Mouse (Mus musculus) heart, postnatal 0 days (tissue): Measurements from ENCODE around the gene Sik3. TPM values are rescaled to one million over a fixed set of nuclear protein-coding genes. Genes with fewer than 3 reads are reported as not detected.
A peak's percentile ranks its signal among the peaks of the same experiment; 100 is the strongest.

ENCODE experiments used
- ATAC-seq: fragments of 200-750 bp; cut with Nextera tagmentation; 2 replicates; pipeline ENCODE4 v1.8.0; 2017; ENCODE audit warnings: low read depth, moderate number of reproducible peaks, moderate library complexity; ENCODE audit not compliant: insufficient read depth
- DNase-seq: peaks from one replicate; pipeline ENCODE4 v3.0.0-alpha.2; 2016; ENCODE audit warnings: low spot score
- H3K27ac ChIP-seq: fragments of 300-500 bp; sonication (generic); 2 replicates; pipeline ENCODE4 v1.5.1; 2014; ENCODE audit warnings: low read depth, mild to moderate bottlenecking
- H3K27me3 ChIP-seq: fragments of 300-500 bp; sonication (generic); 2 replicates; pipeline ENCODE4 v1.6.1; 2014; ENCODE audit warnings: low read length, mixed read lengths; ENCODE audit not compliant: control insufficient read depth, insufficient read depth
- H3K36me3 ChIP-seq: fragments of 300-500 bp; sonication (generic); replicated peaks from 2 replicates; pipeline ENCODE4 v1.6.1; 2014; ENCODE audit warnings: low read length, mixed read lengths; ENCODE audit not compliant: control insufficient read depth, insufficient read depth
- H3K4me1 ChIP-seq: fragments of 300-500 bp; sonication (generic); 2 replicates; pipeline ENCODE4 v1.6.1; 2014; ENCODE audit warnings: antibody characterized with exemption; ENCODE audit not compliant: control insufficient read depth, insufficient read depth
- H3K4me2 ChIP-seq: fragments of 300-500 bp; sonication (generic); 2 replicates; pipeline ENCODE4 v1.6.1; 2014; ENCODE audit warnings: low read depth, mild to moderate bottlenecking, low read length, moderate library complexity
- H3K4me3 ChIP-seq: fragments of 300-500 bp; sonication (generic); 2 replicates; pipeline ENCODE4 v1.5.1; 2014; ENCODE audit warnings: low read depth, low read length
- H3K9ac ChIP-seq: fragments of 300-500 bp; sonication (generic); replicated peaks from 2 replicates; pipeline ENCODE4 v1.6.1; 2014; ENCODE audit warnings: low read depth, low read length, mixed read lengths
- H3K9me3 ChIP-seq: fragments of 300-500 bp; sonication (generic); replicated peaks from 2 replicates; pipeline ENCODE4 v1.6.1; 2016; ENCODE audit warnings: low read length; ENCODE audit not compliant: control insufficient read depth
- CTCF ChIP-seq: IDR thresholded peaks from 2 replicates; pipeline ENCODE4 v1.5.1; 2016; ENCODE audit warnings: antibody characterized with exemption, control low read depth, low read depth
- EP300 ChIP-seq: IDR thresholded peaks from 2 replicates; pipeline ENCODE4 v1.6.1; 2016; ENCODE audit warnings: antibody characterized with exemption, low read depth
- WGBS: fragments of 180-500 bp; shearing (Covaris S2); extraction: QIAGEN DNeasy Blood & Tissue Kit; methylation state at CpG from one replicate; pipeline ENCODE4 v1.1.7; 2014; 5-methylcytosine and 5-hydroxymethylcytosine counted together
- polyA plus RNA-seq: library from polyadenylated mRNA; unstranded; fragments of >200 nt; fragmentation: Nextera tagmentation; extraction: Ambion mirVana; gene quantifications from 2 replicates; pipeline ENCODE4 v1.2.1, GENCODE M21; 2015
- total RNA-seq: library from RNA; depleted of rRNA; stranded (reverse); fragments of >200 nt; gene quantifications from 2 replicates; pipeline ENCODE4 v1.2.3, GENCODE M21; 2014; ENCODE audit warnings: low replicate concordance; rRNA removed

Gene Sik3
- total RNA-seq, result 35.3 and 49.3 TPM in 2 replicates
- polyA plus RNA-seq, result 12.2 and 13.1 TPM in 2 replicates

DNA sequence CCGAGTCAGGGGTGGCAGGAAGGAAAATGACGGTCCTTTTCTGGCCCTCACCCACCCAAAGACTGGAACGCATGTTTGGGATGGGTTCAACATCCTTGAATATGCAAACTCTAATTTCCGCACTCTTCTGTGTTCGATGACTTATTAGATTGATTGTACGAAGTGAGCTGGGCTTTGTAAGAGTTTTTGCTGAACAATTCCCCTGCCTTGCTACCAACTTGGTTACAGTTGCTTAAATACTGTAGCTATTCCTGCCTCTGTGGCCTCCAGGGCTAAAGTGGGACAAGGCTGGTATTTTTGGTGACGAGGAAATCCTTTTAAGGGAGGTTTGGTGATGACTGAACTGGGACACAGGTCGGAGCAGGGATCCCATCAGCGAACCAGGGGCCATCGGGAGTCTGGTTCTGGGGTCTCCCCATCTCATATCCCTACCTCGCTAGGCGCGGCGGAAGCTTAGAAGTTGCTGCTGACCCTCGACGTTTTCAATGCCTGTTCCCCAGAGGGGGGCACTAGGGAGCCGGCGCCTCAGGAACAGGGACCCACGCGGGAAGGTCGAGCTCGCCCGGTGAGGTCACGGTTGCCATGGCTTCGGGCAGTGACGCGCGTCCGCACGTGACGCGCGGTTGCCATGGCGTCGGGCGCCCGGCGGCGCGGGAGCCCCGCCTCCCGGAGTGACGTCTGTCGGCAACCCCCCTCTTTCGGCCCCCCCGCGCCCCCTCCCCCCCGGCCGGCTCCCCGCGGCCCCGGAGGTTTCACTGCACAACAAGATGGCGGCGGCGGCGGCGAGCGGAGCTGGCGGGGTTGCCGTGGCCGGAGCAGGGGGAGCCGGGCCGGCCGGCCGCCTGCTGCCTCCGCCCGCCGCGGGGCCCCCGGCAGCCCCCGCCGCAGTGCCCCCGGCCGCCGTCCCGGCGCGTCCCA is at the start of gene Sik3, which contains the start of gene Pafah1b2:
Sik3 (plus strand) TSS at position 730 of the 918 bp plus-strand sequence.
Pafah1b2 (minus strand) TSS at position 600 of the 918 bp plus-strand sequence.
- H3K9me3 ChIP-seq, result no peaks in the 10 kb centered on the region
- peaks cover 34% of the 10 kb centered on the region for H3K4me1 ChIP-seq
- H3K4me3 ChIP-seq, result peak within 1 kb of the TSS; percentile 99
- ATAC-seq (peak; percentile 92), DNase-seq (peak; percentile 96)
- H3K27me3 ChIP-seq, result no peaks in the 10 kb centered on the region
- 3% methylated on average over 61 of the region's 78 CpGs for WGBS
- H3K36me3 ChIP-seq, result no peaks in the 10 kb centered on the region
- H3K4me2 ChIP-seq, result peak within 1 kb of the TSS; percentile 72
- H3K27ac ChIP-seq, result peak within 1 kb of the TSS; percentile 99
- TF ChIP-seq EP300, result peak; percentile 61; the same call in 1 of the 2 replicates
- peak; percentile 79 for TF ChIP-seq CTCF
- peak within 1 kb of the TSS; percentile 100 for H3K9ac ChIP-seq

DNA sequence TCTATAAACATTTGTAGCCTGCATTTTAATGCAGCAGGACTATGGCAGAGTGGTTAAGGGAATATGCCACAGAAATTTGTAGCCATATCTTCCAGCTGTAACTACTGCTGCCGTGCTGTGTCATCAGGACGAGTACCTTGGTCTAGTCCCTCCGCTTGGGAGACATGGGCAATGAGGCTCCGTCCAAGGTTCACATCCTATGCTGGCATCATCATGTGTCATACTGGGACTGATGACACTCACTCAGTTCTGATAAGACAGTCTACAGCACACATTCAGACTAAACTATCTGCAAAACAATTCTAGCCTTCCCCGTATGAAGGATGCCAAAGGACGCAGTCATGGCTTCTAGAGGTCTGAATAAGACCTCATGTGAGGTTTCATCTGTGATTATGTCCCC is 49.0 kb upstream of the Sik3 start:
- peaks cover 42% of the 10 kb centered on the region for H3K36me3 ChIP-seq
- 65% methylated on average over 6 of the region's 6 CpGs for WGBS

DNA sequence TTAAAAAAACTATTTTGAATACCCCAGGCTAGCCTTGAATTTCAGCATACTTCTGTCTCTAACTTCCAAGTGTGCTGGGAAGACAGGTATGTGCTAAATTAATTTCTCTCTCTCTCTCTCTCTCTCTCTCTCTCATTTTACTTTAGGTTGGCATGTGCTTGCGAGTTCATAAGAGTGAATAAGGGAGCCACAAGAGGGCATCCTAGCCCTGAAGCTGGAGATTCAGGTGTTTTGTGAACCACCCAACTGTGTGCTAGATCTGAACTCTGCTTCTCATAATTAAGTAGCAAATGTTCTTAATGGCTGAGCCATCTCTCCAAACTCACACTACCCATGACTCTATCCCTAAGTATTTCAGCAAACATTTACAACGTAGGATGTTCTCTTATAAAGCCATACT is 35.7 kb upstream of the Sik3 start:
- no peaks in the 10 kb centered on the region; the same call in none of the 2 replicates for H3K4me1 ChIP-seq
- ATAC-seq (no peak), DNase-seq (no peak)
- no peak overlapping the region for H3K4me3 ChIP-seq
- peak; percentile 35; the same call in 1 of the 2 replicates for TF ChIP-seq CTCF
- TF ChIP-seq EP300, result no peak
- no peaks in the 10 kb centered on the region for H3K9me3 ChIP-seq
- 77% methylated on average over 2 of the region's 2 CpGs for WGBS
- no peak overlapping the region for H3K27ac ChIP-seq
- no peak overlapping the region for H3K4me2 ChIP-seq
- peaks cover 55% of the 10 kb centered on the region for H3K36me3 ChIP-seq
- H3K27me3 ChIP-seq, result no peaks in the 10 kb centered on the region
- no peak overlapping the region for H3K9ac ChIP-seq

More for the DNA sequence above, 49.0 kb upstream of the Sik3 start:
- no peak for ATAC-seq
- no peak overlapping the region for H3K4me2 ChIP-seq
- no peak for DNase-seq
- TF ChIP-seq EP300, result no peak
- TF ChIP-seq CTCF, result no peak
- no peak overlapping the region for H3K9ac ChIP-seq
- no peak overlapping the region; the same call in 1 of the 2 replicates for H3K27ac ChIP-seq
- H3K27me3 ChIP-seq, result no peaks in the 10 kb centered on the region
- no peak overlapping the region for H3K4me3 ChIP-seq
- no peaks in the 10 kb centered on the region for H3K4me1 ChIP-seq
- no peaks in the 10 kb centered on the region for H3K9me3 ChIP-seq

DNA sequence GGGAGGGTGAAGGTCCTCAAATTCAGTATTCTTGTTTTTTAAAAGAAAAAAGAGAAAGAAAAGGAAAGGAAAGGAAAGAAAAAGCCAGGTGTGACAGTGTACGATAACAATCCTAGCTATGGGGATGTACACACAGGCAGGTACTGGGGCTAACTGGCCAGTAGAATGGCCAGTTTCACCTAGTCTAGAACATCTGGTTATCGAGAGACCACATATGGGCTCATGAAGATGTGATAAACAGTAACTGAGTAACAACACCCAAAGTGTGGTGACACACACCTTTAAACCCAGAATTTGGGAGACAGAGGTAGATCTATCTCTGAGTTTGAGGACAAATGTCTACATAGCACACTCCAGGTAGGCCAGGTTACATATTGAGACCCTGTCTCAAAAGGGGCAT is 32.8 kb upstream of the Sik3 start:
- Histone ChIP-seq H3K9me3 (no peaks in the 10 kb centered on the region), H3K4me1 (peaks cover 11% of the 10 kb centered on the region), H3K4me3 (no peak overlapping the region), H3K27me3 (no peaks in the 10 kb centered on the region), H3K4me2 (no peak overlapping the region), H3K9ac (no peak overlapping the region), H3K27ac (no peak overlapping the region), H3K36me3 (peaks cover 27% of the 10 kb centered on the region)
- WGBS, result 80% methylated on average over 2 of the region's 2 CpGs
- DNase-seq (no peak), ATAC-seq (no peak)
- TF ChIP-seq CTCF (no peak), EP300 (no peak)

DNA sequence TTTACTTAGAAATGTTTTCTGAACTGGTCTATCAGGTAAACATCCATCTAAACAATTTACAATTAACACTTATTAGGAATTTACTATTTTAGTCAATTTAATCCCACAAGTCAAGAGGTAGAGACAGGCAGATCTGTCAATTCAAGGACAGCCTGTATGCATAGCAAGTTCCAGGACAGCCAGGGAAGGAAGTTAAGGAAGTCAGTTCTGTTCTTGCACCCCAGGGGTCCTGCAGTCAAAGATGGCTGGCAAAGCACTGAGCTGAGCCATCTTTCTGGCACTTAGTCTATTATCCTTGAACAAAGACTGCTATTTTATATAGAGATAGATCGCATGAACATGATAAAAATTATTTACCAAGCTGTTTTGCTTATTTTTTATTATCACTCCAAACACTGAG is 32.0 kb upstream of the Sik3 start:
- ATAC-seq, result no peak

More for the DNA sequence above, 32.0 kb upstream of the Sik3 start:
- Histone ChIP-seq H3K27me3 (no peaks in the 10 kb centered on the region), H3K4me1 (peaks cover 15% of the 10 kb centered on the region), H3K4me3 (no peak overlapping the region), H3K4me2 (no peak overlapping the region), H3K9ac (no peak overlapping the region), H3K36me3 (peaks cover 20% of the 10 kb centered on the region), H3K27ac (no peak overlapping the region), H3K9me3 (no peaks in the 10 kb centered on the region)
- WGBS, result 83% methylated on average over 1 of the region's 1 CpGs
- DNase-seq, result no peak
- TF ChIP-seq EP300 (no peak), CTCF (no peak)
